Mouse (Mus musculus) yolk sac, embryonic 10.5 days (tissue): ENCODE measurements at regions not wholly inside any gene's neighbourhood (a gene's known extent, or its start where the extent isn't known, plus 50 kb on each side); places are given as distances from the start of the nearest gene placed in this dataset.
A peak's percentile ranks its signal among the peaks of the same experiment; 100 is the strongest.

ENCODE experiments used
- DNase-seq: peaks from one replicate; pipeline ENCODE4 v3.0.0-alpha.2; 2017; ENCODE audit warnings: low spot score

DNA sequence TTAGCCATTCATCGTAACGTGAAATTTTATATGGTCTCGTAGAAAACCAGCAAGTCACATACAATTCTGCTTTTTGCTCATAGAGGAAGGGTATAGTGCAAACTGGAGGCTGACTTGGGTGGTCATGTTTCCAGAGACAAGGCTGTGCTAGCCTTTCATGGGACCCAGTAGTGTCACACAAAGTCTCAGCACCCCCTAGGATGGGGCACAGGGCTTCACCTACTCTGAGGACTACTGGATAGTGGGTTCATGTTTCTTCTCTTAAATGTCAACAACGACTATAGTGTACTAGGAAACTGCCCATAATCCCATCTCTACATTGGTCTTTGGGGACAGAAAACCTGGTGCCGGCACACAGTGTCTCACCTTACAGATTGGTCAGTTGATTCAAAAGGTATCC is 603.0 kb upstream of the Sall1 start:
- no peak for DNase-seq

DNA sequence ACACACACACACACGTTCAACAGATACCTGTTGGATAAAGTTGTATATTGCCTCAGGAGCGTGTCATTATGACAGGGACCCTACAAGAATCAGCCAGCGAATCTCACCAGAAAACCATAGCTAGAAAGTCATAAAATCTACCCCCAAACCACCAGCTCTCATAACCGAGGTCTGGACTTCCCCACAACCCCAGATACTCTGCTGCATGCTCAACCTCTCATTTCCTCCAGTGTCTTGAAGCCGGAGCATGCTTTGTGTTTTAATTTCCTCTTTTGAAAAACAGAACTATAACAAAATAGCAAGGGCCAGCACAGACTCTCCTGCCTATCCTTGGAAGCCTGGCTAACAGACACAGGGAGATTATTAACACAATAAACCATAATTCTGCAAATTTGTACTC is 597.4 kb upstream of the Sall1 start:
- no peak for DNase-seq

- no peak for DNase-seq
Measured at GRCm38 (mm10) chr8:89634864-89635263, 590.9 kb upstream of the Sall1 start.

DNA sequence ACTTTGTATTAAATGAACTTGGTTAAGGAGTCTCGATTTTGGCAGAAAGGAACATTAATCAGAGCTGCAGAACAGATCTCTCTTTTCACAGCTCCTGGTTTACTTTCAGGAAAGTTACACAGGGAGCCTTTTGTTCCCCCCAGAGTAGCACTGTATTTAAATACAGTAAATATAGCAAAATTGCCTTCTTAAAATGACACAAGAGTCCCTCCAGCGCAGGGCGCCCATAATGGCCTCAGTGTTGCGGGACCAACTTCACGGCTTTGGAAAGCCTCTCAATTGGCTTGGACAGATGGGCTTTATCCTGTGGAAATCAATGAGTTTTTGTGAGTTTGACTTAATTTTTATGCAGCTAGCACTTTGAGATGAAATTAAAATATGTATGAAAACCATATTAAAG is 588.3 kb upstream of the Sall1 start:
- DNase-seq, result no peak

- DNase-seq, result no peak
Measured at GRCm38 (mm10) chr8:89630540-89630939, 586.6 kb upstream of the Sall1 start.

- DNase-seq, result no peak
Measured at GRCm38 (mm10) chr8:89618089-89618488, 574.1 kb upstream of the Sall1 start.

GRCm38 (mm10) chr8:89615863-89616558 is 572.0 kb upstream of the Sall1 start:
- no peak for DNase-seq

DNA sequence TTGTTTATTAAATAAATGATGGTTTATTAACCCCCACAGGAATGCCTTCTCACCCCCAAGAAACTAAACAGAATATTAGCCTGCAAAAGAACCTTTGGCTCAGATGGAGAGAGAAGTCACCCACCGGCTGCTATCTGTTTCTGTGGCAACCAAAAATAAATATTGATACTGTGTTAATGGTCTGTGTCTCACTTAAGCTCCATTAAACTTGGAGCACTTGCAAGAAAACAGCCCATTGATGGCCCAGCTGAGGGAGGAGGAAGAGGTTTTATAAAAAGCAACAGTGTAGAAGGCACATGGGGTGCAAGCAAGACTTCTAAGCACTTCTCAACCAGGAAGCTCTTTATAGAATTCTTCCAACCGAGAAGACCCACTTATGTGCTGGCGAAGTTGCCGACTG is 565.1 kb upstream of the Sall1 start:
- DNase-seq, result no peak

DNA sequence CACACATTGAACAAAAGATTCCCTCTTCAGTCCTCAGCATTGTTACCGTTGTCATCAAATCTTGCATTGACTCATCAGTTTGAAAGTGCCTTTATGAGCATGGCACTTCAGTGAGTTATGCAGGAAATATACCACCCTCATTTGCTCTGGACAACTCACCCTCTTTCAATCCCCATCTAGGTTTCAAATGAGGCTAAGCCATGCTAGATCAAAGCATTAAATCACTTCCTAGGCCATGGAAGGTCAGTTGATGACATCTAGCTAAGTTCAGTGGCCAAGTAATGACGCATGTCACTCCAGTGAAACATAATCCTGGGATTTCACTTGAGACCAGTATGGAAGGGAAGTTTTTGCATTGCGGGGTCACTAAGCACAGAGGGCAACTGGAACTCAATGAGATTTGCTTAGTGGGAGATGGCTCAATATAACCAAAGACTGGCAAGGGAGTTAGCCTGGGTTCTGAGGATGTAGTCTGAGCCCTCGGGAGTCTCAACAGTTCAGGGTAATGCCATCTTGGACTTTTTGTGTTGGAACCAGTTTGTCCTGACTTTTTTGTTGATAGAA is 562.0 kb upstream of the Sall1 start:
- no peak for DNase-seq

DNA sequence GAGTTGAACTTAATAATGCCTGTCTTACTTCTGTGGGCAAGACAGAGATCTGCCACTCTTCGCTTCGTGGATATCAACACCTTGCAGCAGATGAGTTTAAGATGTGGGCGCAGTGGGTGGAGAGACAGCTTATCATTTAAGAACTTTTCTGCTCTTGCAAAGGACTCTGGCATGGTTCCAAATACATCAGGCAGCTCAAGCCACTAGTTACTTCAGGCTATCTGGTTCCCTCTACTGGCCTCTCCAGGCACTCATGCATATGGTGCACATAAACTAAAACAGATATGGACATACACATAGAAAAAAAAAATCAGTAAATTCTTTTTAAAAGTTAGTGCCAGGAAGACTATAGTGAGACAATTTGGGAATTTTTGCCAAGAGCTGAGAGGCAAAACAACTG is 560.5 kb upstream of the Sall1 start:
- DNase-seq, result no peak

DNA sequence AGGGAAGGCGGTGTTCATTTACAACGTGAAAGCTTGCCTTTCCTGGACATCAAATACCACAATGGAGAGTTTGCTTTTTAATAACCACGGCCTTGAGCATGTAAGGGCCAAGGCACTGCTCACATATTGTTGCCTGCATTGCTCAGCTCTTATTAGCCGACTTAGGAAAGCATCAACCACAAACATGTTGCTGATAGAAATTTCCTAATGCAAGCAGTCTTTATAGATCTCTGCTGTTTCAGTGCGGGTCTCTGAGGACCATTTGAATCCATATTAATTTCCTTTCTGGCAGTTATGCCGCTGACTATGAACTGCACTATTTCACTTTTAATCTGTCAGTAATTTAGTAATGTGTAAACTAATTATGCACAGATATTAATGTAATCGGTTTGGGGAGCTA is 552.4 kb upstream of the Sall1 start:
- DNase-seq, result no peak

DNA sequence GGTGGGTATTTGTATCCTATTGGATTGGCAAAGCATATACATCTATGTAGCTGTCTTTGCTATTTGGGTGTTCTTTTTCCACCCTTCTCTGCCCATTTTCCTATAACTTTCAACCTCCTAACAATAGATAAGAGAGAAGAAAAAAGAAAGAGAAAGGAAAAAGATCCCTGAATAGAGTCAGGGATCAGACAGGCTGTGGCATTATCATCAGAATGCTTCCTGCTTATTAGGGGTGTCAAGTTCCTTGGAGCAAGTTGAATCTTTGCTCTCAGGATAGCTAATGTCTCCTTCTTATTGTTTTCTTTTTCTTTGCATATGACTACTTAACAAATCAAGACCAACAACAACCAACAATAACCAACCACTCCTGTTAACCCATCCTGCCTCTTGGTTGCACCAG is 539.1 kb upstream of the Sall1 start:
- no peak for DNase-seq

DNA sequence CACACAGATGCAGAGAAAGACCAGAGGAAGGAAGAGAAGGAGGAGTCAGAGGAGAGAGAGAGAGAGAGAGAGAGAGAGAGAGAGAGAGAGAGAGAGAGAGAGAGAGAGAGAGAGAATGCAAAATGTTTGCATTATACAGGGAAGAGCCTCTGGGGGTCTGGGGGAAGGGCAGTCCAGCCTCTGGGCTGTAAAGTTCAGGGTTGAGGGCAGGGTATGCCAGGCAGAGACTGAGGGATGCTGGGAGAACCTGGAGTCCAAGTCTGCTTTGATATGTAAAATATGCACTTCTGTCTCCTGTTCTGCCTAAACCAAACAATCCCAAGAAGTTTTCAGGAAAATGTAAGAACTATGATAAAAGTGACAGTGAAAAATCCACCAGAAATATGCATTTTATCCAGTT is 538.6 kb upstream of the Sall1 start:
- DNase-seq, result no peak

DNA sequence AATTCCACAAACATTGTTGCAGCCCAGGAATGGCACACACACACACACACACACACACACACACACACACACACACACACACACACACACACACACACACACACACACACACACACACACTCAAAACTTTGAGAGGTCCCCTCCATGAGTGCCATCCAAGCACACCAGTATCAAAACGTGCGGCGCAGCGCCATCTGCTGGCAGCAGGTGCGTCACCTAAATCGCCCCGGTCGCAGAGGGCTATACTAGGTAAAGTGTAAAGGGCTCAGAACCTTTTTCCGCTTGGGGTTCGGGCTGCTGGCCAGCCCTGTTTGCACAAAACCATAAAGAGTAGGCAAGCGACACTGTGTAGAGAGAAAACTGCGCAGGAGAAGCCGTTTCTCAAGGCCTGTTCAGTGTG is 527.9 kb upstream of the Sall1 start:
- DNase-seq, result peak; percentile 24

- DNase-seq, result no peak
Measured at GRCm38 (mm10) chr8:89570639-89571325, 526.8 kb upstream of the Sall1 start.

DNA sequence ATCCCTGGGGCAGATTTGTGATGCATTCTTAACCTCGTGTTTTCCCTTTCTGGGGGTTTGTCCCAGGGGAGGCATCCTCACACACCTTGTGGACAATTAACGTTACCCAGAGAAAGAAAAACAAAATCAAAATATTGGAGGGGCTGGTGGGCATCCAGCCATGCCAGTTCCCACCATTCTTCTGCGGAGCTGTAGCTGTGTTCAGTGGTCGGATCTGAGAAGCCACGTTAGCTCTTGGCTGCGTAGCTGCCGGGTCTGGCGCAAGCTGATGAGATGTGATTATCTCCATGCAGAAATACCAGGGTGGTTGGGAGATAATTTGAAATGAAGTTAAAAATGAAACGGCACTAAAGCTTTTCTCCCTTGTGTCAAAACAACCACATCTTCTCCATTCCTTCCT is 525.4 kb upstream of the Sall1 start:
- DNase-seq, result no peak

DNA sequence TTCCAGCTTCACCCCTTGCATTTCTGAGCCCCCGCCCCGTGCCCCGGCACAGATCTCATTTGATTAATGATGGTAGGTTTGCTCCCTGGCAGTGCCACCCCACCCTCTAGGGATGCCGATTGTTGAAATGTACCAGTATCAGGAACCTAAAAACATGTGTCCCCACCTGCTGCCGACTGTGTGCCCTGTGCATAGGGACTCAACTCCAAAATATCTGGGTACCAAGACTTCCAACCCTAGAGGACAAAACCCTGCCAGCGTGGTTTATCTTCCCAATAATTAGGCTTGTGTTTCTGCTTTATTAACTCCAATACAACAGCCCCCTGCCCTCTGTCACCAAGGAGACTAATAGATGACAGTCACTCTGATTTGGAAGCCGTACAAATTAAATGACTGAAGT is 524.7 kb upstream of the Sall1 start:
- DNase-seq, result no peak

- no peak for DNase-seq
Measured at GRCm38 (mm10) chr8:89566986-89567385, 523.0 kb upstream of the Sall1 start.

GRCm38 (mm10) chr8:89566461-89566860 is 522.5 kb upstream of the Sall1 start:
- no peak for DNase-seq

DNA sequence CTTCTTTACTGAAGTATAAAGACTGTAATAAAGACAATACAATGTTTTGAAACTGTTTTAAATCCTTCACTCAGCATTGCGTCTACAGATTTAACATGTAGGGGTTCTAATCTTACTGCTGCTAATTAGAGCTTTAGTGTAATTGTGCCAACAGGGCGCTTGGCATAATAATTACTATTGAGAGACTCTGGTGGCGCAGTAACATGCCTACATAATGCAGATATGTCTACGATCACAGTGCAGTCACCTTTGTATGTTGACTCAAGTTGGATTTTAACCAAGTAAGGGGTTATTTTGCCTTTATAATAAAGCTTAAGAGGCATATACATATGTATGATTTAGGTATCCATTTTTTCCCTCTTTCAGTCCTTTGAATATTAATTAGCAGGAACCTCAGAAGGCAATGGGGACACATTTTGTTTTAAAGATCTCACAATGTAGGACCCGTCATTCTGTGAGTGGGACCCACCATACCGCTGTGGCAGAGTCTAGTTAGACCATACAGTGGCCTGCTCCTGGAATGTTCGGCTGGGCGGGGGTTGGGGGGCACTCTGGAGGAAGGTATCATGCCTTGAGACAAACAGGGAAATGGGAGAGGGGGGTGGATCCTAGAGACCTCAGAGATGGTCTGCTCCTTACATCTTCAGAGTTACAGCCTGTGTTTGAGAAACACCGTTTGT is 521.3 kb upstream of the Sall1 start:
- DNase-seq, result no peak

GRCm38 (mm10) chr8:89563544-89563943 is 519.6 kb upstream of the Sall1 start:
- DNase-seq, result no peak

- DNase-seq, result no peak
Measured at GRCm38 (mm10) chr8:89562597-89562996, 518.6 kb upstream of the Sall1 start.

DNA sequence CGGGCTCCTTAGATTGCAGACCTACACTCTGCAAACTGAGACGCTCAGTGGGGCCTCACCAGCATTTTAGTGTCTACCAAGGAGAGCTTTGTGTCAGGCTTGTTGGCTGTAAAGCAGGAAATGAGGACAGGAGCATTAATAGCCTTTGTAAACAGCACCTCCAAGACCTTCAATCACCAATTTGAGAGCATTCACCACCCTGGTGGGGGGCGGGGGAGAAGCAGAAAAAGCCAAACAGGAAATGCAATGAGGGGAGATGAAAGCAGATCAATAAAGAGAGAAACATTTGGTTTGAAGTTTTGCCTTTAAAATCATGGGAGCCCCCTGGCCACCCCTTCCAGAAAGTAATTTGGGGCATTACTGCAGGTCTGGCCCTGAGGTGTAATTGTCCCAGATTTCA is 497.3 kb upstream of the Sall1 start:
- no peak for DNase-seq
